Mouse (Mus musculus) forebrain, embryonic 15.5 days (tissue): ENCODE data around the gene Pou2f1. TPM values are rescaled to one million over a fixed set of nuclear protein-coding genes. Genes with fewer than 3 reads are reported as not detected.

Experiments
- ATAC-seq: fragments of 200-750 bp; cut with Nextera tagmentation; replicated peaks from 2 replicates; pipeline ENCODE4 v1.8.0; 2017; ENCODE audit warnings: mild to moderate bottlenecking, moderate TSS enrichment, moderate library complexity
- H3K27ac ChIP-seq: fragments of 300-500 bp; sonication (generic); replicated peaks from 2 replicates; pipeline ENCODE4 v1.5.1; 2015; ENCODE audit warnings: mild to moderate bottlenecking, inconsistent platforms
- H3K27me3 ChIP-seq: fragments of 300-500 bp; sonication (generic); 2 replicates; pipeline ENCODE4 v1.6.1; 2015; ENCODE audit warnings: inconsistent platforms
- H3K36me3 ChIP-seq: fragments of 300-500 bp; sonication (generic); 2 replicates; pipeline ENCODE4 v1.6.1; 2015; ENCODE audit warnings: mild to moderate bottlenecking, inconsistent platforms
- H3K4me1 ChIP-seq: fragments of 300-500 bp; sonication (generic); 2 replicates; pipeline ENCODE4 v1.6.1; 2015; ENCODE audit warnings: inconsistent platforms
- H3K4me2 ChIP-seq: fragments of 300-500 bp; sonication (generic); replicated peaks from 2 replicates; pipeline ENCODE4 v1.6.1; 2015; ENCODE audit warnings: mild to moderate bottlenecking, inconsistent platforms
- H3K4me3 ChIP-seq: fragments of 300-500 bp; sonication (generic); 2 replicates; pipeline ENCODE4 v1.5.1; 2015; ENCODE audit warnings: mild to moderate bottlenecking, inconsistent platforms
- H3K9ac ChIP-seq: fragments of 300-500 bp; sonication (generic); replicated peaks from 2 replicates; pipeline ENCODE4 v1.6.1; 2015; ENCODE audit warnings: mild to moderate bottlenecking, inconsistent platforms
- H3K9me3 ChIP-seq: fragments of 300-500 bp; sonication (generic); 2 replicates; pipeline ENCODE4 v1.6.1; 2016; ENCODE audit warnings: inconsistent platforms
- WGBS: fragments of 180-500 bp; shearing (Covaris S2); methylation state at CpG from one replicate; pipeline ENCODE4 v1.1.7; 2015; ENCODE audit warnings: mixed read lengths; 5-methylcytosine and 5-hydroxymethylcytosine counted together
- polyA plus RNA-seq: library from polyadenylated mRNA; unstranded; fragments of >200 nt; fragmentation: Nextera tagmentation; extraction: Ambion mirVana; gene quantifications from 2 replicates; pipeline ENCODE4 v1.2.1, GENCODE M21; 2015

Pou2f1 gene
- polyA plus RNA-seq, 1 experiment from 2014 or later = 21.9 TPM

DNA sequence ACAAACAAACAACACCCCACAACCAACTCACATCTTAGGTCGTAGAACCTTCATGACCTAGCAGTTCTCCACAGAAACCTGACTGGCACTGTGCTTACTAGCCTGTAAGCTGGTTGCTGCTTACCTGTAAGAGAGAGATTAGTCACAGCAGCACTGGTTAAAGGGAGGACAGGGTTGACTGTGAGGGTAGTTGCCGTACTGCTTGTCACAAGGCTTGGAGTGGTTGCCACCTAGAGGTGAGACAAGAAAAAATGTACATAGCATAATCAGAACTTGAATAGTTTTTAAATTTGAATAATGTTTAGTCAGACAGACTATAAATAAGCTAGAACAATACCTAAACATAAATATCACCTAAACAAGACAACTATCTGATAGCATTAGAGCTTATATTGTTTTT lies 110.8 kb downstream of the Pou2f1 start:
- Histone ChIP-seq H3K4me1 (no peaks in the 10 kb centered on the region), H3K9ac (no peak overlapping the region), H3K4me2 (no peak overlapping the region), H3K27me3 (no peaks in the 10 kb centered on the region), H3K4me3 (no peak overlapping the region), H3K27ac (no peak overlapping the region), H3K9me3 (no peaks in the 10 kb centered on the region), H3K36me3 (peaks cover 66% of the 10 kb centered on the region)
- WGBS = 89% methylated on average over 2 of the region's 2 CpGs
- ATAC-seq = no peak

DNA sequence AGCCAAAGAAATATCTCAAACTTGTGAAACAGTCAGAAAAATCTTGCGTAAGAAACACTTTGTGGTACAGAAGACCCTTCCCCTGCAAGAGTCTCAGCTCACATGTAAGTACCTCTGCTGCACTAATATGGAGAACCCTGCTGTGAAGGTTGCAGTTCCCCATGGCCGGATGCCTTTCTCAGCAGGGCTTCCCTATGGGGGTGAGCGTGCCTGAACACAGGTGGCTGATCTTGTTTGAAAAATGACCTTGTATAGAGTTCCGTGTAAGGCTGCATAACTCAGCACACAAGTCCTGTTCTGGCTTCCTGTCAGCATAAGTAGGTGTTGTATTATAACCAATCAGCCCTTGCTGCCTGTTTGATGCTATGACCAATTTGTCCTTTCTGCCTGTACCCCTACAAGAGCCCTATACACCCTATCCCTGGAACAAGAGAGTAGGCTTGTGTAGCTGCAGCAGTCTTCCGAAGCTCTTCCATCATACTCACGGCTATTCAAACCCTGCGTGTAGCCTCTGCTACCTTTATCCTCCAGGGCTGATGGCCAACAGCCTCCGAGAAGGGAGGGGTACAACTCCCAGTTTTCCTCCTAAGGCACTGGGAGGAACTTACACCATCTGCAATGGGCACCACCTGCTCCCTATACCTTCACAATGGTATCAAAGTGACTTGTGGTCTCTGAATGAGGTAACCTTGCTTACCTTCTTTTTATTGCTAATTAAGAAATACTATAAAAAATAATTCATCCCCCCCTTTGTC lies 120.2 kb downstream of the Pou2f1 start:
- Histone ChIP-seq H3K27me3 (no peaks in the 10 kb centered on the region), H3K27ac (no peak overlapping the region), H3K4me3 (no peak overlapping the region), H3K36me3 (peaks cover 47% of the 10 kb centered on the region), H3K4me2 (no peak overlapping the region), H3K4me1 (no peaks in the 10 kb centered on the region), H3K9ac (no peak overlapping the region), H3K9me3 (no peaks in the 10 kb centered on the region)
- no peak for ATAC-seq
- WGBS = 60% methylated on average over 8 of the region's 8 CpGs

DNA sequence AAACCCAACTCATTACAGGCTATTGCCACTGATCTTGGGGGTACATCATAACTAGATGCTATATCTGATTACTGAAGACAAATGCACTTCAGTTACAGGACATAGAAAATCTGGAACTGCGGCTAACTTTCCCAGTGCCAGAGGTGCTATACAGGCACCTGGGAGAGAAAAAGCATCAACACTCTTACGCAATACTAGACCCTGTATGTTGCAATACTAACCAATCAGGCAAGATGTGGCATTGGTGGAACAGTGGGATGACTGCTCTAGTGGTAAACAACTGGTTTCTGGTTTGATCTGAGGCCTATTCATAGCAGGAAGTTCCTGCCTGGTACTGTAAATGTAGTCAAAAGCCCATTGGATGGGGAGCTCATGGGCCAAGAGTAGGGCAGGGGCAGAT lies 123.7 kb downstream of the Pou2f1 start:
- peaks cover 61% of the 10 kb centered on the region for H3K36me3 ChIP-seq
- WGBS = 98% methylated on average over 2 of the region's 2 CpGs
- no peak overlapping the region for H3K9ac ChIP-seq
- no peak for ATAC-seq
- no peak overlapping the region for H3K4me3 ChIP-seq
- H3K4me1 ChIP-seq = no peaks in the 10 kb centered on the region
- H3K27me3 ChIP-seq = no peaks in the 10 kb centered on the region
- H3K4me2 ChIP-seq = no peak overlapping the region
- no peak overlapping the region for H3K27ac ChIP-seq
- no peaks in the 10 kb centered on the region for H3K9me3 ChIP-seq

DNA sequence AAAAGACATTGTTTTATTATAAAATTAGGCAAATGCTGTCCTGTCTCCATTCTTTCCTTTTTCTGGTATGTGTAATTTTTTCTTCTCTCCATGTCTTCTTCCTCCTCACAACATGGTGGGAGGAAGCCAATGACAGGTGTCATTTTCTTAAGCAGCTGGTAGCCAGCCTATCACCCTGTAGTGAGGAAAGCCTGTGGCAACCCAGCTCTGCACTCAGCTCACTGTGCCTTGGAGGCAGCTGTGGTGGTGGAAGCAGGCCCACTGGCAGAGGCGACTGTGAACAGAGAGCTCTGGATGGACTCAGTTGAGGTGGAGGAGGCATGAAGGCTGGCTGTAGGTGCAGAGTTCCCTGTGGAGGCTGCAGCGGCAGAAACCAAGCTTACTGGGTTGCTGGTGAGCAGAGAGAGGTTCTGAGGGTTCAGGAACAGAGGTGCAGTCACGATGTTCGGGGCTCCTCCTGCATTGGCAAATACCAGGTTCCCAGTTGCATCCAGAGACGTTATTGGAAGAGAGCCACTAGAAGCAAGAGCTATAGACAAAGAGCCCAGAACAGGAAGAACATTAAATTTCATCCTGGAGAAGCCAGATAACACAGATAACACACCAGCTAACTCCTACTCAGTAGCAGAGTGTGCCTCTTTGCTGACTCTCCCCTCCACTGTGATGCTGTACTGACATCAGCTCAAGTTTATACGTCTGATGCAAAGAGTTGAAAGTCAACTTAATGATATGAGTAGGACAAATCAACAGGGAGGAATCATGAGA lies 126.8 kb downstream of the Pou2f1 start:
- Histone ChIP-seq H3K4me2 (no peak overlapping the region), H3K9ac (no peak overlapping the region), H3K27me3 (no peaks in the 10 kb centered on the region), H3K27ac (no peak overlapping the region), H3K9me3 (no peaks in the 10 kb centered on the region), H3K4me3 (no peak overlapping the region), H3K4me1 (no peaks in the 10 kb centered on the region), H3K36me3 (peaks cover 54% of the 10 kb centered on the region)
- 89% methylated on average over 6 of the region's 6 CpGs for WGBS
- no peak for ATAC-seq

DNA sequence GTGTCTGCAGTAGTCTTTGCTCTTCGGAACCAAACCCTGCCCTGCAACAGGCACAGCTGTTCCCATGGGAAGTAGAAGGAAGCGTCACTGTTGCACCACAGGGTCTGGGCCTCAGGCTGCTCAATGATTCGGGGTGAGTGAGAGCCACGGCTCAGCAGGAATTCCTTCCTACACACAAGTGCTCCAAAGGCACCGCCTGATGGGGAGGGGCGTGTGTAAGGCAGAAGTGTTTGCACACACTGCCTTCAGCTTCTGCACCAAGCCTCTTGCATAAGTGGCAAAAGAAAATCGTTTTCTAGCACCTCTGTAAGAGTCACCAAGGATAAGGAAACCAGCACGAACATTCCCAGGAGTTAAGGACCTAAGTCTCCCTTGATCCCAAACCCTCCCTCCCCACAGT lies 127.8 kb downstream of the Pou2f1 start:
- Histone ChIP-seq H3K9ac (no peak overlapping the region), H3K4me2 (no peak overlapping the region), H3K9me3 (no peaks in the 10 kb centered on the region), H3K27me3 (no peaks in the 10 kb centered on the region), H3K27ac (no peak overlapping the region), H3K36me3 (peaks cover 51% of the 10 kb centered on the region), H3K4me1 (no peaks in the 10 kb centered on the region), H3K4me3 (no peak overlapping the region)
- ATAC-seq = no peak
- 36% methylated on average over 8 of the region's 8 CpGs for WGBS

DNA sequence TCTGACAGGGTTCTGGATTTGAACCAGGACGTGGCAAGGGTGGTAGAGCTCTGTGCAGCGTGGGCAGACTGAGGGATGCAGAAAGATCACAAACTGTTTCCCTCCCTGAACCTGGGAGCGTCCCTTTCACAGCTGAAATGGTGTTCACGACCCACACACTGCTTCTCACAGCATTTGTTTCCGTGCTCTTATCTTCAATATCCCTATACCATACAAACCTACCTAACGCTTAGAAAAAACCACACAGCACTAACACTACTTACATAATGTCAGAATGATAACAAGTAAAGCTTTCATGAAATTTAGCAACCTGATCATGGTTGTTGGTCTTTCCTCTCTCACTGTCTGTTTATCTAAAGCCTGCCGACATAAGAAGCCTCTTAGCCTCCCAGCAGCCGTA lies 133.8 kb downstream of the Pou2f1 start:
- Histone ChIP-seq H3K9ac (no peak overlapping the region), H3K4me3 (no peak overlapping the region), H3K4me2 (no peak overlapping the region), H3K4me1 (no peaks in the 10 kb centered on the region), H3K36me3 (peaks cover 15% of the 10 kb centered on the region; the same call in 1 of the 2 replicates), H3K27me3 (no peaks in the 10 kb centered on the region), H3K27ac (no peak overlapping the region), H3K9me3 (no peaks in the 10 kb centered on the region)
- ATAC-seq = no peak
- WGBS = 92% methylated on average over 8 of the region's 8 CpGs

DNA sequence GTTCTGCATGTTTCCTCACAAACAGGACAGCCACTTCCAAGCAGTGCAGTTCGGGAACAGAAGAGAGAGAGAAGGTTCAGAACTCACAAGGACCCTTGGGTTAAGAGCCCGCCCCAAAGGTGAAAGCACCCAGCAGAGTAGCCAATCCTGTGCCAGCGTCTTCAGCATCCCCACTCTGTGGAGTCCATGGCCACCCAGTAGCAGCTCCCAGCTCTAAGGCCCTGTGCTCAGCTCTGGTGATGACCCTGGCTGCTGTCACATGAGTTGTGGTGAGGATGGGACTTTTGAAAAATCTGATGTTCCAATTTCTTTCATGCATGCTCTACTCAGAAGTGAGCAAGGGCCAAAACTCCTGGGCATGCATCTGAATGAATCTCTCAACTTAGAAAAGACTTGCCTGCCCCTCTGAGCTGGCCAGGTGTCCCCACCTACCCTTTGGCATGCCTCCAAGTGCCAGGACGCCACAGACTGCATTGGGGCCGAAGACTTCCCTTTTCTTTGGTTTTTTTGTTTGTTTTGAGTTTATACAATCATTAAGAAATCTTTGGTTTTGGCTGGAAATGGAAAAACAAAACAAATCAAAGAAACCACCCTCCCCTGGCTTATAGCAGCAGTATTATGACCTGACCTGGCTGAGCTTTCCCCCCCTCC lies 135.7 kb downstream of the Pou2f1 start:
- H3K4me2 ChIP-seq = no peak overlapping the region
- no peaks in the 10 kb centered on the region for H3K9me3 ChIP-seq
- H3K4me3 ChIP-seq = no peak overlapping the region
- WGBS = 61% methylated on average over 5 of the region's 5 CpGs
- H3K27me3 ChIP-seq = no peaks in the 10 kb centered on the region
- H3K36me3 ChIP-seq = peaks cover 14% of the 10 kb centered on the region; the same call in 1 of the 2 replicates
- no peak overlapping the region for H3K9ac ChIP-seq
- no peak overlapping the region for H3K27ac ChIP-seq
- H3K4me1 ChIP-seq = peaks cover 6% of the 10 kb centered on the region
- 0 out of 2 replicates have a peak, but pooled peaks have one; percentile 48 for ATAC-seq

DNA sequence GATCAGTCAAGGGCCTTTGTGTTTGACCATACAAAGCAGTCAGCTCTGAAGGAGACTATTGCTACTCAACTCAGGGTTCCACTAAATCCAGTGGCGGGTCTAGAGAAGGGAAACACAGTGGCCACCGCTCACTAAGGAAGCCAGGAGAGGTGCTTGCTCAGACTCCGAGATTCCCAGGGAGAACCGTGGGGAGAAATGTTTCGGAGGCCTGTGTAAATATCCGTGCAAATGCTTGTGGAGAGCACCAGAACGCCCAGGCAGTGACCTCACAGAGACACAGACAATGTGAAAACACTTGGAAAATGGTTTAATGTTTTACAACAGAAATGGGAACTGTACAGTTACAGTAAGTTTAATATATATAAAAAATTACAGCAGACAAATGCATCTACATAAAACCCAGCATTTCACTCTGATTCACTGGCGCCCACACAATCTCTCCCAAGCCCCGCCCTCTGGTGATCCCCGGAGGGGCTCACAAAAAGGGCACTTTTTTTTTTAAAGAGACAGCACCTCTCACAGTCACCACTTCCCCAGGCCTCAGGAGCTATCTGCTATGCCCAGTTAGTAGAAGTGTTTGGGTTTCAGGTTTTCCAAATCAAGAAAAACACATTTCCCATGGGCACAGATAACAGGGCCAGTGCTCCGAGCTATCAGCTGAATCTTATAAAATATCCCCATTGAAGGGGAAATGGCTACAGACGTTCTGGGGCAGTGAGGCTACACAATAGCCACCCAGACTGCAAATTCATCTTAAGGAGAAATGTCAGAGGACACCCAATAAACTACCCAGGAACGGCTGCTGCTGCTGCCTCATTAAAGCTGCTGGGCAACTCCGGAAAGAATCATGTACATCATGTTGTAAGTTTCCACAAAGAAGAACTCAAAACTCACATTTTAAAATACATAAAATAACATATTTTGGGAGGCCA lies 137.3 kb downstream of the Pou2f1 start:
- H3K27ac ChIP-seq = no peak overlapping the region
- 54% methylated on average over 14 of the region's 14 CpGs for WGBS
- H3K4me2 ChIP-seq = no peak overlapping the region
- no peak for ATAC-seq
- H3K4me1 ChIP-seq = peaks cover 7% of the 10 kb centered on the region
- no peaks in the 10 kb centered on the region for H3K9me3 ChIP-seq
- H3K9ac ChIP-seq = no peak overlapping the region
- no peaks in the 10 kb centered on the region for H3K27me3 ChIP-seq
- no peak overlapping the region for H3K4me3 ChIP-seq
- peaks cover 11% of the 10 kb centered on the region; the same call in 1 of the 2 replicates for H3K36me3 ChIP-seq

DNA sequence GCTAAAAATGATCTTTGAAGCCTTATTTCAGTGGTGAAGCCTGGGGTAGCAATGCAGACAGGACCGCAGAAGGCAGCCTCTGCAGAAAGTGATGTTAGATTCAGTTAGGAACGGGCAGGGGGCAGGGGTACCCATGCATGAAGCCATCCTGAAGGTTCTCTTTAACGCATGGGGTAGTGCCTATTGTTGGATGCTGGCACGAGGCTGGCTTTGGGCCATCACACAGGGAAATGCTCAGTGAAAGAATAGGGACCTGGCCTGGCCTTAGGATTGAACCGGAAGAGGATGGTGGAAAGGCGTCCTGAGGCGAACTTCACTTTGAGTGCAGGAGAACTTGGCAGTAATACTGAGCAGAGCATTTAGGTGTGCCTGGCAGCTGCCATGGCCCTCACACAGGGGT lies 140.4 kb downstream of the Pou2f1 start:
- 35% methylated on average over 7 of the region's 7 CpGs for WGBS
- H3K9ac ChIP-seq = no peak overlapping the region
- H3K9me3 ChIP-seq = no peaks in the 10 kb centered on the region
- no peak overlapping the region for H3K27ac ChIP-seq
- no peak overlapping the region for H3K4me3 ChIP-seq
- no peaks in the 10 kb centered on the region for H3K27me3 ChIP-seq
- H3K4me1 ChIP-seq = peaks cover 7% of the 10 kb centered on the region
- peak; percentile 42; the same call in 1 of the 2 replicates for ATAC-seq
- peaks cover 11% of the 10 kb centered on the region; the same call in 1 of the 2 replicates for H3K36me3 ChIP-seq
- H3K4me2 ChIP-seq = no peak overlapping the region

DNA sequence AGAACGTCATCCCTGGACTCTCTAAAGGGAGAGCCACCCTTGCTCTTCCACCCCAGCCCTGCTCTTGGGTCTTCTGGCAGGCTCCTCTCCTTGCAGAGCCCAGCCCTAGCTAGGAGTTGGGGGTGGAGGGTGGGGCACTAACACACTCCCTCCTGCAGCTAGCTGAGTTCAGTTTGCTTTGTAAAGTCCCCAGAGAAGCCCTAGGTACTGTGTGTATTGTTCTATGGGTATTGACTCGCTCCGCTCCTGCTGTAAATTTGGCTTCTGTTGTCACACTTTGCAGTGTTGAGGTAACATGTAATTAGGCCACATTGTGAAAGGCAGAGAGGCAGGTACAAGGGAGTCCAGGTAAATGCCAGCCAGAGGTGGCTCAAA lies 141.3 kb downstream of the Pou2f1 start:
- Histone ChIP-seq H3K4me1 (peaks cover 7% of the 10 kb centered on the region), H3K4me2 (no peak overlapping the region), H3K27me3 (no peaks in the 10 kb centered on the region), H3K27ac (no peak overlapping the region), H3K36me3 (peaks cover 6% of the 10 kb centered on the region; the same call in 1 of the 2 replicates), H3K4me3 (no peak overlapping the region), H3K9me3 (no peaks in the 10 kb centered on the region), H3K9ac (no peak overlapping the region)
- ATAC-seq = no peak
- WGBS = 71% methylated on average over 3 of the region's 3 CpGs

DNA sequence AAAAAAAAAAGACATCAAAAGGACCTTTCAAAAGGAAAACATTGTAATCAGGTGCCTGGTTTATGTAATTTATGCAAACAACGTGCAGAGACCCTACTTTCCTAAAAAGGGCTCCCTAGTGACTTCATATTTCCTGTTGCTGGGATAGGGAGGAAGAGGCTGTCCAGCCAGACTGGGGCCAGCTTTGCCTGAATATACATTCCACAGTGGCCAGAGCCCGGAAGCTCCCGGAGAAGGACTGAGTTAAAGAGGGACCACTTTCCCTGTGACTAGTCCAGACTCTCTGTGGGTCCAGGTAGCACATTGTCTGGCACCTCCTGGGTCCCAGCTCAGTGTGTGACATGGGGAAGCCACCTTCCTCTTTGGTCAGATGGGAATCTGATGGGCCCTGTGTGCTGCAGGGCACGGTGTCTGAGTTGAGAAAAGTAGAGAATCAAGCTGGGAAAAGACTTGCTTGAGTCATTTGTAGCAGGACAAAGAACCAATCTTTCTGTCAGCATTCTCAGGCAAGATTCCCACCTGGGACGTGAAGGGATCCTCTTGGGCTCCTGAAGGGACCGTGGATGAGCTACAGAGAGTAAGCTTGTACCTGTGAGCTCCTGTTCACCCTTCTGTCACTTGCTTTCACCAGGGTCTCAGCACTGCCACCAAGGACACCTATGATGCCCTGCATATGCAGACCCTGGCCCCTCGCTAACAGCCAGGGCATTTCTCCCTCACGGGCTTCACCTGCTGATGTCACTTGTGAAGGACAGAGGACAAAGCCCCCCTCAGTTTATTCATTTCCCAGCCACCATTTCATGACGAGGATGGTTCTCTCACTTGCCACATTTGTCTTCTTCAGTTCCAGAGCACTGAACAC lies 141.9 kb downstream of the Pou2f1 start:
- H3K4me3 ChIP-seq = no peak overlapping the region
- no peak overlapping the region for H3K4me2 ChIP-seq
- H3K36me3 ChIP-seq = peaks cover 6% of the 10 kb centered on the region; the same call in 1 of the 2 replicates
- 0 out of 2 replicates have a peak overlapping the region, but pooled peaks have one; percentile 11 for H3K27ac ChIP-seq
- H3K27me3 ChIP-seq = no peaks in the 10 kb centered on the region
- no peak overlapping the region for H3K9ac ChIP-seq
- no peaks in the 10 kb centered on the region for H3K9me3 ChIP-seq
- ATAC-seq = no peak
- peaks cover 7% of the 10 kb centered on the region for H3K4me1 ChIP-seq
- WGBS = 74% methylated on average over 9 of the region's 9 CpGs
